Mouse (Mus musculus): ENCODE results near the gene Nphp1.

Nphp1 gene

GRCm38 (mm10) chr2:127749376-127749775 is 39.3 kb downstream of the Nphp1 start:
- no peak for DNase-seq (ENCODE audit: low read depth, low spot score)

GRCm38 (mm10) chr2:127748316-127748715 is 40.4 kb downstream of the Nphp1 start:
- DNase-seq (ENCODE audit: low read depth, low spot score) = no peak

- no peak for DNase-seq (ENCODE audit: low read depth, low spot score)
Observed at GRCm38 (mm10) chr2:127742637-127743036, 46.1 kb downstream of the Nphp1 start.

- DNase-seq (ENCODE audit: low read depth, low spot score) = no peak
Observed at GRCm38 (mm10) chr2:127740756-127741519, 47.8 kb downstream of the Nphp1 start.

GRCm38 (mm10) chr2:127737885-127738284 is 50.8 kb downstream of the Nphp1 start:
- no peak for DNase-seq (ENCODE audit: low read depth, low spot score)

- no peak for DNase-seq (ENCODE audit: low read depth, low spot score)
Observed at GRCm38 (mm10) chr2:127736631-127737209, 52.0 kb downstream of the Nphp1 start.

- no peak for DNase-seq (ENCODE audit: low read depth, low spot score)
Observed at GRCm38 (mm10) chr2:127735512-127736145, 53.1 kb downstream of the Nphp1 start.

GRCm38 (mm10) chr2:127734889-127735288 is 53.8 kb downstream of the Nphp1 start:
- no peak for DNase-seq (ENCODE audit: low read depth, low spot score)

GRCm38 (mm10) chr2:127730301-127730997 is 58.2 kb downstream of the Nphp1 start:
- DNase-seq (ENCODE audit: low read depth, low spot score) = no peak

- DNase-seq (ENCODE audit: low read depth, low spot score) = no peak
Observed at GRCm38 (mm10) chr2:127729671-127730070, 59.0 kb downstream of the Nphp1 start, which contains the start of gene Mall. Gene Mall, minus strand, starts transcription at chr2:127729932.

GRCm38 (mm10) chr2:127728661-127729450 is 59.8 kb downstream of the Nphp1 start:
- no peak for DNase-seq (ENCODE audit: low read depth, low spot score)

- DNase-seq (ENCODE audit: low read depth, low spot score) = no peak
Observed at GRCm38 (mm10) chr2:127728146-127728545, 60.6 kb downstream of the Nphp1 start.

- no peak for DNase-seq (ENCODE audit: low read depth, low spot score)
Observed at GRCm38 (mm10) chr2:127723193-127723592, 65.5 kb downstream of the Nphp1 start.

GRCm38 (mm10) chr2:127722176-127722892 is 66.4 kb downstream of the Nphp1 start:
- DNase-seq (ENCODE audit: low read depth, low spot score) = peak; percentile 67

- no peak for DNase-seq (ENCODE audit: low read depth, low spot score)
Observed at GRCm38 (mm10) chr2:127718839-127719468, 69.7 kb downstream of the Nphp1 start.

- no peak for DNase-seq (ENCODE audit: low read depth, low spot score)
Observed at GRCm38 (mm10) chr2:127714726-127715125, 74.0 kb downstream of the Nphp1 start.

- no peak for DNase-seq (ENCODE audit: low read depth, low spot score)
Observed at GRCm38 (mm10) chr2:127708792-127709191, 79.9 kb downstream of the Nphp1 start.

GRCm38 (mm10) chr2:127708060-127708459 is 80.6 kb downstream of the Nphp1 start:
- no peak for DNase-seq (ENCODE audit: low read depth, low spot score)

GRCm38 (mm10) chr2:127705267-127705666 is 83.4 kb downstream of the Nphp1 start:
- no peak for DNase-seq (ENCODE audit: low read depth, low spot score)
